Mouse (Mus musculus) kidney, embryonic 16.5 days (tissue): ENCODE data around the gene Atpaf2. TPM values are rescaled to one million over a fixed set of nuclear protein-coding genes. Genes with fewer than 3 reads are reported as not detected.
A peak's percentile ranks its signal among the peaks of the same experiment; 100 is the strongest.

Experiments used
- ATAC-seq: fragments of 200-750 bp; cut with Nextera tagmentation; 2 replicates; pipeline ENCODE4 v1.8.0; 2017; ENCODE audit warnings: moderate TSS enrichment; ENCODE audit not compliant: low FRiP score, low TSS enrichment
- H3K27ac ChIP-seq: fragments of 300-500 bp; sonication (generic); 2 replicates; pipeline ENCODE4 v1.5.1; 2014; ENCODE audit warnings: low read length
- H3K27me3 ChIP-seq: fragments of 300-500 bp; sonication (generic); 2 replicates; pipeline ENCODE4 v1.6.1; 2014; ENCODE audit warnings: low read length, control low read depth, mixed read lengths; ENCODE audit not compliant: insufficient read depth
- H3K36me3 ChIP-seq: fragments of 300-500 bp; sonication (generic); 2 replicates; pipeline ENCODE4 v1.6.1; 2014; ENCODE audit warnings: low read length, control low read depth, mixed read lengths; ENCODE audit not compliant: insufficient read depth
- H3K4me1 ChIP-seq: fragments of 300-500 bp; sonication (generic); 2 replicates; pipeline ENCODE4 v1.6.1; 2014; ENCODE audit warnings: low read length, control low read depth, mixed read lengths; ENCODE audit not compliant: insufficient read depth
- H3K4me2 ChIP-seq: fragments of 300-500 bp; sonication (generic); replicated peaks from 2 replicates; pipeline ENCODE4 v1.6.1; 2014; ENCODE audit warnings: low read depth, low read length
- H3K4me3 ChIP-seq: fragments of 300-500 bp; sonication (generic); 2 replicates; pipeline ENCODE4 v1.5.1; 2014; ENCODE audit warnings: mild to moderate bottlenecking, low read length
- H3K9ac ChIP-seq: fragments of 300-500 bp; sonication (generic); replicated peaks from 2 replicates; pipeline ENCODE4 v1.6.1; 2014; ENCODE audit warnings: low read length
- H3K9me3 ChIP-seq: fragments of 300-500 bp; sonication (generic); 2 replicates; pipeline ENCODE4 v1.6.1; 2016; ENCODE audit warnings: low read length, control low read depth
- WGBS: fragments of 180-500 bp; shearing (Covaris S2); extraction: QIAGEN DNeasy Blood & Tissue Kit; methylation state at CpG from one replicate; pipeline ENCODE4 v1.1.7; 2014; 5-methylcytosine and 5-hydroxymethylcytosine counted together
- polyA plus RNA-seq: library from polyadenylated mRNA; unstranded; fragments of >200 nt; fragmentation: Nextera tagmentation; extraction: Ambion mirVana; gene quantifications from 2 replicates; pipeline ENCODE4 v1.2.1, GENCODE M21; 2015

Atpaf2 gene
- polyA plus RNA-seq, 1 experiment from 2014 or later = 62.1 TPM

DNA sequence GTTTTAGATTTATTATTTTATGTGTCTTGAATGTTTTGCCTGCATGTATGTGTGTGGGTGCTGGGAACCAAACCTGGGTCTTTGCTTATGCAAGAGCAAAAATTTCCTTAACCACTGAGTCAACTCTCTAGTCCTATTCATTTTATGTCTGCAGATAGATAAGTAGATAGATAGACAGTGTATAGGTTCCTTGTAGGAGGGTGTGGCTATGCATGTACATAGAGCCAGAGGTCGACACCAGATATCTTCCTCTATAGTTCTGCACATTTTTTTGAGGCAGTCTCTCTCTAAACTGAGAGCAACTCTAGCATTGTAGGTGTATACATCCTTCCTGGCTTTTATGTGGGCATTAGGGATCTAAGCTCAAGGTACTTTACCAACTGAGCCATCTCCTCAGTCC, 16.9 kb upstream of the Atpaf2 start:
- Histone ChIP-seq H3K4me1 (no peaks in the 10 kb centered on the region), H3K36me3 (peaks cover 40% of the 10 kb centered on the region), H3K9ac (no peak overlapping the region), H3K27ac (no peak overlapping the region), H3K27me3 (no peaks in the 10 kb centered on the region), H3K4me3 (no peak overlapping the region), H3K9me3 (no peaks in the 10 kb centered on the region), H3K4me2 (no peak overlapping the region)
- ATAC-seq = no peak
- 88% methylated on average over 1 of the region's 1 CpGs for WGBS

GRCm38 (mm10) chr11:60433501-60433900, 15.2 kb upstream of the Atpaf2 start:
- H3K36me3 ChIP-seq = peaks cover 43% of the 10 kb centered on the region

GRCm38 (mm10) chr11:60427628-60428027, 9.4 kb upstream of the Atpaf2 start:
- no peak for ATAC-seq
- 96% methylated on average over 3 of the region's 3 CpGs for WGBS

More at GRCm38 (mm10) chr11:60433501-60433900, 15.2 kb upstream of the Atpaf2 start:
- Histone ChIP-seq H3K9me3 (no peaks in the 10 kb centered on the region), H3K27me3 (no peaks in the 10 kb centered on the region), H3K9ac (no peak overlapping the region), H3K4me3 (no peak overlapping the region), H3K27ac (no peak overlapping the region), H3K4me2 (no peak overlapping the region), H3K4me1 (no peaks in the 10 kb centered on the region)
- no peak for ATAC-seq

GRCm38 (mm10) chr11:60426417-60426816, 8.2 kb upstream of the Atpaf2 start:
- no peak overlapping the region for H3K4me2 ChIP-seq
- H3K9me3 ChIP-seq = no peaks in the 10 kb centered on the region
- H3K9ac ChIP-seq = no peak overlapping the region
- 74% methylated on average over 1 of the region's 1 CpGs for WGBS
- H3K4me3 ChIP-seq = no peak overlapping the region
- H3K27me3 ChIP-seq = no peaks in the 10 kb centered on the region
- H3K36me3 ChIP-seq = peaks cover 16% of the 10 kb centered on the region
- H3K27ac ChIP-seq = no peak overlapping the region
- peaks cover 4% of the 10 kb centered on the region; the same call in 1 of the 2 replicates for H3K4me1 ChIP-seq
- no peak for ATAC-seq

More at GRCm38 (mm10) chr11:60427628-60428027, 9.4 kb upstream of the Atpaf2 start:
- Histone ChIP-seq H3K27ac (no peak overlapping the region), H3K27me3 (no peaks in the 10 kb centered on the region), H3K4me3 (no peak overlapping the region), H3K4me2 (no peak overlapping the region), H3K9me3 (no peaks in the 10 kb centered on the region), H3K36me3 (peaks cover 21% of the 10 kb centered on the region), H3K9ac (no peak overlapping the region), H3K4me1 (peaks cover 4% of the 10 kb centered on the region; the same call in 1 of the 2 replicates)

- no peak overlapping the region for H3K27ac ChIP-seq
Measured at GRCm38 (mm10) chr11:60423006-60423405, 4.7 kb upstream of the Atpaf2 start.

GRCm38 (mm10) chr11:60422046-60422668, 3.9 kb upstream of the Atpaf2 start:
- Histone ChIP-seq H3K4me3 (no peak overlapping the region), H3K27me3 (no peaks in the 10 kb centered on the region), H3K9ac (no peak overlapping the region), H3K27ac (no peak overlapping the region), H3K4me1 (peaks cover 17% of the 10 kb centered on the region), H3K4me2 (no peak overlapping the region), H3K36me3 (no peaks in the 10 kb centered on the region; the same call in 1 of the 2 replicates), H3K9me3 (no peaks in the 10 kb centered on the region)
- 59% methylated on average over 5 of the region's 6 CpGs for WGBS
- no peak for ATAC-seq

More at GRCm38 (mm10) chr11:60423006-60423405, 4.7 kb upstream of the Atpaf2 start:
- Histone ChIP-seq H3K27me3 (no peaks in the 10 kb centered on the region), H3K36me3 (peaks cover 8% of the 10 kb centered on the region), H3K4me1 (peaks cover 17% of the 10 kb centered on the region), H3K9me3 (no peaks in the 10 kb centered on the region), H3K9ac (no peak overlapping the region), H3K4me2 (no peak overlapping the region), H3K4me3 (no peak overlapping the region)
- 46% methylated on average over 1 of the region's 1 CpGs for WGBS
- ATAC-seq = no peak

DNA sequence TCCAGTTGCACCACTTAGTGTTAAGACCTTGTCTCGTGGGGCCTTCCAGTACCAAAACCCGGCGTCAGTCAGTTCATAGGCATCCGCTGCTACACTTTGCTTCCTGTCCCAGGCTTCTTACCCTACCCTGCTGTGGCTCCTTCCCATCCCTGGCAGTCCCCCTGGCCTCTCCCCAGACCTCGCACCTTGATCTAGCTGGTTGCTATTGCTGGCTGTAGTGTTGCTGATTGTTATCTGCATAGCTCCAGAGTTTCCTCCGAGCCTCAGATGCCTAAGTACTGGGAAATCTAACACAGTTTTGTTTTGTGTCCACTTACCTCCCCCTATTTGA, 181 bp upstream of the Atpaf2 start:
- Histone ChIP-seq H3K4me2 (peak overlapping the region; percentile 93), H3K27me3 (no peaks in the 10 kb centered on the region), H3K36me3 (no peaks in the 10 kb centered on the region), H3K27ac (no peak overlapping the region), H3K9me3 (no peaks in the 10 kb centered on the region), H3K4me1 (peaks cover 29% of the 10 kb centered on the region), H3K4me3 (peak overlapping the region; percentile 97), H3K9ac (peak overlapping the region; percentile 90)
- WGBS = 5% methylated on average over 6 of the region's 6 CpGs
- no peak for ATAC-seq

GRCm38 (mm10) chr11:60416963-60417716, 1.1 kb downstream of the Atpaf2 start, which contains the start of gene Gid4:
TSS of gene Gid4 (plus strand) at chr11:60417145.
- Histone ChIP-seq H3K9ac (peak within 1 kb of the TSS; percentile 90), H3K27ac (peak within 1 kb of the TSS; percentile 91), H3K4me2 (peak within 1 kb of the TSS; percentile 93), H3K36me3 (no peaks in the 10 kb centered on the region), H3K4me3 (peak within 1 kb of the TSS; percentile 97), H3K27me3 (no peaks in the 10 kb centered on the region), H3K9me3 (no peaks in the 10 kb centered on the region), H3K4me1 (peaks cover 25% of the 10 kb centered on the region)
- WGBS = under 1% methylated on average over 54 of the region's 81 CpGs
- peak; percentile 98 for ATAC-seq

DNA sequence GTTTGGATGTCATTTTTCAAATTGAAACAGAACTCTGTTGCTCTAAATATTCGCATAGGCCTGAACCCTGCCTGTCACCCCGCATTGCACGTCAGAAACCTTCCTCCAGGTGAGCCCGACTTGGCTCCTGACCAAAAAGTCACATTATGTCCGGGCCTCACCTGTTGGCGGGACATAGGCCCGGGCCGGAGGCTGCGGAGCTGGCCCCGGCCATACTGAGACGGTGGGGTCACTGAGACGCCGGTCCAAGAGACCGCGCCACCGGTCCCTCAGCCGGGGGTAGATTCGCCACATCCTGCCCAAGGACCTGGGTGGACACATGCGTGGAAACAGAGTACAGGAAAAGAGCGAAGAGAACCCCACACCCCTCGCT, 1.7 kb downstream of the Atpaf2 start:
- under 1% methylated on average over 21 of the region's 21 CpGs for WGBS
- Histone ChIP-seq H3K36me3 (no peaks in the 10 kb centered on the region), H3K4me3 (peak overlapping the region; percentile 97), H3K27me3 (no peaks in the 10 kb centered on the region), H3K4me1 (peaks cover 25% of the 10 kb centered on the region), H3K9me3 (no peaks in the 10 kb centered on the region), H3K27ac (peak overlapping the region; percentile 32; the same call in 1 of the 2 replicates), H3K4me2 (peak overlapping the region; percentile 93), H3K9ac (peak overlapping the region; percentile 82)
- ATAC-seq = peak; percentile 62

DNA sequence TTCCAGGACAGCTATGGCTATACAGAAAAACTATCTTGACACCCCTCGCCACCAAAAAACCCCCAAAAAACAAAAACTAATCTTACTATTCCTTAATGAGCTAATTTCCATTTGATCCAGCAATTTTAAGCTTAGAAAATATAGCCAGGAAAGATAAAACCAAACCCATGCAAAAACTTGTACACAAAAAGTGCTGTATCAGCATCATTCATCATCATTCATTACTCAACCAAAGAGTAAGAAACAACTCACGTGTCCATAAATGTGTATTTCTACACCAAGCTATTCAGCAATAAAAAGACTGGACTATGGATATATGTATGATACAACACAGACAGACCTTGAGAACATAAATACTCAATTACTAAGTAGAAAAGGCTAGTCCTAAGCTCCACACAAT, 5.3 kb downstream of the Atpaf2 start:
- H3K27ac ChIP-seq = no peak overlapping the region
- H3K4me1 ChIP-seq = peaks cover 11% of the 10 kb centered on the region
- no peaks in the 10 kb centered on the region for H3K27me3 ChIP-seq
- no peak for ATAC-seq
- 83% methylated on average over 2 of the region's 2 CpGs for WGBS
- no peak overlapping the region for H3K9ac ChIP-seq
- no peak overlapping the region for H3K4me3 ChIP-seq
- H3K9me3 ChIP-seq = no peaks in the 10 kb centered on the region
- H3K4me2 ChIP-seq = no peak overlapping the region
- peaks cover 6% of the 10 kb centered on the region for H3K36me3 ChIP-seq
